Comparison of ENCODE assay signal across 8 mouse cellular contexts in genomic region chr14:17659686-17660328, GRCm38 (mm10). TPM values are rescaled to one million over a fixed set of nuclear protein-coding genes. Genes with fewer than 3 reads are reported as not detected.
DNase-seq lines count a peak whose midpoint lies in the region; ATAC-seq lines count a peak whose summit lies in the region.

Gene Thrb (plus strand): TSS chr14:17660261.

- ATAC-seq in inflammation-experienced regulatory T-cells, adult 6 months, result peak; percentile 45
- ATAC-seq in megakaryocyte, adult 5-6 weeks (ENCODE audit: poor library complexity, severe bottlenecking), result peak; percentile 20

- intact Hi-C loops in left cerebral cortex, postnatal 10 days (cut with DNase I), result loop anchor here (5.0 to 10.0 kb wide), 5 partner anchors 67 to 505 kb away; no protein-coding TSS in a partner anchor

- DNase-seq in spleen, adult 18-20 months, result peak; percentile 8 to 22
- no peak for DNase-seq in spleen, postnatal 4 days (ENCODE audit: low spot score in 2 of 2)
- peak; percentile 61 to 64 for DNase-seq in cerebellum, postnatal 10 days
- DNase-seq in gastrocnemius, postnatal 25 days, result peak; percentile 19
- DNase-seq in left cerebral cortex, postnatal 10 days (ENCODE audit: extremely low spot score in 1 of 2, low spot score in 2 of 2), result peak in 1 of 2 experiments; percentile 52
- peak; percentile 29 to 40 for DNase-seq in right cerebral cortex, postnatal 36 days (ENCODE audit: low spot score in 2 of 2)

RNA-seq across cellular contexts. Expression of gene Thrb, which starts in this region (rescaled TPM):
- 10 to 100 TPM; 12.3 to 19.2 TPM for total RNA-seq in gastrocnemius, postnatal 25 days (2021)
- 1 to 10 TPM; 1.3 to 2.5 (median 2.4) TPM for polyA plus RNA-seq in inflammation-experienced regulatory T-cells, adult 6 months (2017; shearing (Covaris generic))
- 10 to 100 TPM; 48.2 to 71.5 TPM for total RNA-seq in left cerebral cortex, postnatal 10 days (2021)
- total RNA-seq in megakaryocyte, adult 5-6 weeks (2015), result 0.02 and 0.11 TPM in 2 replicates
- total RNA-seq in megakaryocyte, adult 5-6 weeks (2017), result not detected in 2 replicates

Comparison
In these comparisons a context has a peak if more than half of its experiments do, and no peak if none do; other contexts are left out.
1. RNA of gene Thrb (total RNA-seq): 48.2 to 71.5 TPM in left cerebral cortex, postnatal 10 days and 12.3 to 19.2 TPM in gastrocnemius, postnatal 25 days; 0.02 to 0.11 TPM in megakaryocyte, adult 5-6 weeks; every median in the first group is over 10 times any median in the second.
2. DNase-seq: peak in spleen, adult 18-20 months (2 of 2), cerebellum, postnatal 10 days (2 of 2), gastrocnemius, postnatal 25 days (single experiment) and right cerebral cortex, postnatal 36 days (2 of 2); none in spleen, postnatal 4 days (0 of 2).
3. Peak in ATAC-seq in megakaryocyte, adult 5-6 weeks; RNA of the gene not detected or under 1 TPM.